Mouse (Mus musculus): Measurements from ENCODE around the gene Tgtp2.
"Not testable (repeated sequence)": the region's sequence is repeated elsewhere in the genome, so short reads cannot be mapped to it uniquely, and the experiment has no call there.

The Tgtp2 gene

GRCm38 (mm10) chr11:49063713-49064469 is at the start of gene Tgtp2:
TSS of gene Tgtp2 (minus strand) at chr11:49064206.
- DNase-seq (ENCODE audit: low read depth) = not testable (repeated sequence)

DNA sequence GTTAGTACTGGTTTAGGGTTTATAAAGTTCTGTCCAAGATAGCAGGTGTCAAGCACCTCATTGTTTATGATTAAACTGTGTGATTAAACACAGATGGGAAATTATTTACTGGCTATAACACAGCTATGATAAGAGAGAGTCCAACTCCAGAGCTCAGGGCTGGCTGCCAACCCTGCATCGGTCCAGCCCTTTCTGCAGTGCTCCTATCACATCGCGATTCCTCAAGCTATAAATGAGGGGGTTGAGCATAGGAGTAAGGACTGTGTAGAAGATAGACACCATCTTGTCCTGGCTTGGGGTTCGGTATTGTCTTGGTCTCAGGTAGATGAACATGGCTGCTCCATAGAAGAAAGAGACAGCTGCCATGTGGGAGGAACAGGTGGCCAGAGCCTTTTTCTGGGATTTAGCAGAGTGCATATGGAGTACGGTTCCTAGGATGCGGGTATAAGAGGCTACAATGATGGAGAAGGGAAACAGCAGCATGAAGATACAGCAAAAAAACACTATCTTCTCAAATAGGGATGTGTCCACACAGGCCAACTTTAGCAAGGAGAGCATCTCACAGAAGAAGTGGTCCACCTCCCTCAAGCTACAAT is 48.7 kb upstream of the Tgtp2 start:
- DNase-seq (ENCODE audit: low read depth) = no peak

DNA sequence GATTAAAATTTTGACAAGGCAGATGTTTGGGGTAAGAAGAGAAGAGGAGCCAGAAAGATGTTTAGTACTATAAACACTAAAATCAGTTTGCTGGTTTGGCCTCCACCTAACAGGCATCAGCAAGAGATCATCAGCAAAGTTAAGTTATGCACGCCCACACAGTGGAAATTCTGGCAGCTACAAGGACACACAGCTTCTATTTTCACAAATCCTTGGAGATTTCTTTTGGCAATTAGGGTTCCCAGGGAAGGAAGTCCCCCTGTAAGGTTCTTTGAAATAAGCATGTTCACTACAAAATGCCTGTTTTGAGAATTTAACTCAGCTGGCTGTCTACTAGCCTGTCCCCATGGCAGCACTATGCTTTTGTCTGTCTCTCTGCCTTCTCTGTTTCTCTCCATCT is 47.0 kb upstream of the Tgtp2 start:
- DNase-seq (ENCODE audit: low read depth) = no peak

GRCm38 (mm10) chr11:49108833-49109232 is 44.8 kb upstream of the Tgtp2 start:
- no peak for DNase-seq (ENCODE audit: low read depth)

DNA sequence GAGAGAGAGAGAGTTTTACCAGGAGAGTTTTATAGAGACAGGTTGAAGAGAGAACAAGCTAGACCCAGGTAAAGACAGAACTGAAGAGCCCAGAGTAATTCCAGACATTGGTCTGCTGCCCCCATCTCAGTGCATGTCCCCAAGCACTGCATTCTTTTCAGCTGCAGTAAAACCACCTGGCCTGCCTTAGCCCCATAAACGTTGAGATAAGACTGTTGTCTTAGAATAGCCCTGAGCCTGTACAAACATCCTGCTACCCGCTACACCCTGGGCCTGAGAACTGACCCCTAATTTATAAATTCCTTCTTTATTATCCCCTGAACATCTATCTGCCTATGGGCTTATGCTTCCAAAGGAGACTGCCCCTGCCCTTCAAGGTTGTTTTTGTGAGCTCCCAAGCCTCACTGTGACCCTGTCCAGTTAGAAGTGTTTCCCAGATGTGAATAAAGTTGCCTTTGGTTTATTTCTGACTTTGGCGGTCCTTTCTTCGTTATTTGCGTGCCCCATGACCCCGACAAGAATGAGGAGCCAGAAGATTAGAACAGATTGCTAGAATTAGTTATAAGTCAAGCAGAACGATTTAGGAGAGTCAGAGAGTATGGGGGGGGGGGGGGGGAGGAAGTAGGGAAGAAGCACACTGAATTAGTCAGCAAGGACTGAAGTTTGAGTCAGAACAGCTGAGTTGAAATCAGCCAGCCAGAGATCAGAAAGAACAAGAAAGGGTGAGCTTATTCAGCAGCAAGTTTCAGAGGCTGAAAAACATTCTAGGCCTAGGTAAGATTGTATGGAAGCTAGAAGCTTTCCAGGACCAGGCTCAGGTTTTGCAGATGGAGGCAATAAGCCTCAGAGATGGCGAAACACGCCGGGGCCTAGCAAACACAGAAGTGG is 43.9 kb upstream of the Tgtp2 start:
- no peak for DNase-seq (ENCODE audit: low read depth)

DNA sequence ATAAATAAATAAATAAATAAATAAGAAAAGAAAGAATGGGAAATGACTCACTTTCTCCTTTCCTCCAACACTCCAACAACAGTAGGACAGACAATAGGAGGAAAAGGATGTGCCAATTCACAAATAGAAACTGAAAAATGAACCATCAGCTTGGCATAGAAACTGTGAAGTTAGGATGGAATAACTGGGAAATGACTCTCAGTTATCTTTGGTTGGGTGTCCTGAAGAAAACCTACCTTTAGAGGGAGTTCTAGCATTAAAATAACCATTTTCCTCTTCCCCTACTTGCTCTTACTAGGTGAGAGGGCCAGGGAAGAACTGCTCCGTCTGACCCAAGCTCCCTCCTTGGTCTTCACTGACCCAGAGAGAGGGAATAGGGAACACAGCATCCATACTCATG is 41.7 kb upstream of the Tgtp2 start:
- no peak for DNase-seq (ENCODE audit: low read depth)

DNA sequence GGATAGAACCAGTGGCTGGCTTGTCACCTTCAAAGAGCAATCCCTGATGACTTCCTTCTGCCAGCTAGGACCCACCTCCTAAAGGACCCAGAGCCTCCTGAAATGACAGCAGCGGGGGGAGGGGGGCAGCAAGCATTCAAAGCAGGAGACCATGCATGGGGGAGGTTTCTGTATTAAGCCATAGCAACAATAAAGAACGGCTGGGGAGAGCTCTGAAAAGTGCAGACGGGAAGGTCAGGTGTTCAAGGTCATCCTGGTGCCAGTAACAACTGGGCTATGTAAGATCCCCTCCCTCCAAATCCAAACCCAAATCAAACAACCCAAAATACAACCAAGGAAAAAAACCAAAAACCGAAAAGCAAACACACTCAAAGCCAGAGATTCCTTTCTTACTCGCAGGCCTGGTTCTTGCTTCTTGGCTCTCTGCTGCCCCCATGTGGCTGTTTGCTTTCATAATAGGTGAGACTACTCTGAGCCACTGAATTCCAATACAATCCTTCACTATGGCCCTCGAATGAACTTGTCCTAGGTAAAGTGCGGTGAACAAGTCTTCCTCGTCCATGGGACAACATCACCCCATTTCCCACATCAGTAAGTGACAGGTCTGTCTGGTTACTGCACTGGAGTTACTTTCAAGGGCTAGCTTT is 39.2 kb upstream of the Tgtp2 start:
- peak; percentile 91 for DNase-seq (ENCODE audit: low read depth)

- DNase-seq (ENCODE audit: low read depth) = no peak
Observed at GRCm38 (mm10) chr11:49101500-49101899, 37.5 kb upstream of the Tgtp2 start.

DNA sequence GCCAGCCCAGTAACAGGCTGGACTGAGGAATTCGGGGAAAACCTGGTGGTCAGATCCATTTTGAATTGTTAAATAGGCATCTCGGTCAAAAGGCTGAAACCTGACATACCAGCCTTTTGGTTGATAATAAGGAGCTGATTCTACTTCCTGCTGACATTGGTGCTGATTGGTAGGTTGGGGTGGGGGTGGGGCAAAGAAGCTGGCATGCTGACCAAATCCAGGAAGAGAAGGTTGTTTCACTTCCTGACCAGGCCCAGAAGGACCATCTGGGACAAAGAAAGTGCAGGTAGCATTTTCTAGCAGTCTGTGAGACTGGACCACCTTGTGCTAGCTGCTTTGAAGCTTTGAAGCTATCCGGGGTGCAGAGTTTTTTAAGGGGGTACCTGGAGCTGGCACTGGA is 36.4 kb upstream of the Tgtp2 start:
- DNase-seq (ENCODE audit: low read depth) = no peak

GRCm38 (mm10) chr11:49095367-49095766 is 31.4 kb upstream of the Tgtp2 start:
- DNase-seq (ENCODE audit: low read depth) = no peak

DNA sequence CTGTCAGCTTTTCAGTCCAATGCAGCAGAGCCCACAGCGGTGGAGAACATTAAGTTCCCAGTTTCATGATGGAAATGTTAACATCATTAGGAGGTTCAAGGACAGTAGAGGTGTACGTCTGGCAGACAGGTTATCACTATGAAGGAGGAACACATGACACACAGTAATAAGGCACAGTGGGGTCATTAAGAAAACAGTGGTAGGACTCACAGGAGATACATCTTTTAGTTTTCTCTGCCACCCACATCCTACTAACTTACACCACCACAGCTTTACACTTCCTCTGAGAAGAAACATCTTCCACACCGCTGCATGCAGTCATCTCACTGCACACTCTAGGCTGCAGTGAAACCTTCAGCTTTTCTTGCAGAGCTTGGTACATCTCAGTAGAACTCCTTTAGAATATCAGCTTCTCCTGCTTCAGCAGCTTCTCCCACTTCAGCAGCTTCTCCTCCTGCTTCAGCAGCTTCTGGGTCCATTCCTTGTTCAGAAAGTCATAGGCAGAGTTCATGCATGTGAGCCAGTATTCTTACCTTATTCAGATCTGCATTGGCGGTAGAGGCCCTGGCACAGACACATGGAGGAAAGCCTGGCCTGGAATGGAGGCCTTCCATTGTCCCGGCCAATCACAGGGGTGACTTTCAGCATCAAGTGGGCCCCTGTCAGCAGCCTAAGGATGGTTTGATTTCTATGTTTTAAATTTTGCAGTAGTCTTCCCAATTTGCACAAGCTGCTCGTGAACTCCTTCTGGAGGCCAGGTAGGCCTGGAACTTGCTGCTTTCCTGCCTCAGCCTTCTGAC is 30.1 kb upstream of the Tgtp2 start:
- no peak for DNase-seq (ENCODE audit: low read depth)

DNA sequence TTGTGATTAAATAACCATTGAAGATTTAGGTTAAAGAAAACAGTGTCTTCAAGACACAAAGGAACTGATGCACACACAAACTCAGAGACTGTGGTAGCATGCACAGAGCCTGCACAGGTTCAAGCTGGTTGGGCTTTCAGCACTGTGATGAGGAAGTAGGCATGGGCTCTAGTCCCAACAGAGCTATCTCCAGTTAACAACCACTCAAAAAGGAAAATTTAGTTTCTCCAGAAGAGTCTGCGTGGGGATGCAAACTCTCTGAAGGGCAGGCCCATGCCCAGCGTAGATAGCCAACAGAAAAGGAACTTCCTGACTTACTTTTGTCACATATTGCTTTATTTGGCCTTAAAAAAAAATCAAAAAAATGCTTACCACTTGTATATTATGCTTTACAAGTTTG is 28.8 kb upstream of the Tgtp2 start:
- no peak for DNase-seq (ENCODE audit: low read depth)

- no peak for DNase-seq (ENCODE audit: low read depth)
Observed at GRCm38 (mm10) chr11:49092053-49092586, 28.1 kb upstream of the Tgtp2 start.

- DNase-seq (ENCODE audit: low read depth) = no peak
Observed at GRCm38 (mm10) chr11:49091171-49091570, 27.2 kb upstream of the Tgtp2 start.

- DNase-seq (ENCODE audit: low read depth) = no peak
Observed at GRCm38 (mm10) chr11:49090551-49090950, 26.5 kb upstream of the Tgtp2 start.

DNA sequence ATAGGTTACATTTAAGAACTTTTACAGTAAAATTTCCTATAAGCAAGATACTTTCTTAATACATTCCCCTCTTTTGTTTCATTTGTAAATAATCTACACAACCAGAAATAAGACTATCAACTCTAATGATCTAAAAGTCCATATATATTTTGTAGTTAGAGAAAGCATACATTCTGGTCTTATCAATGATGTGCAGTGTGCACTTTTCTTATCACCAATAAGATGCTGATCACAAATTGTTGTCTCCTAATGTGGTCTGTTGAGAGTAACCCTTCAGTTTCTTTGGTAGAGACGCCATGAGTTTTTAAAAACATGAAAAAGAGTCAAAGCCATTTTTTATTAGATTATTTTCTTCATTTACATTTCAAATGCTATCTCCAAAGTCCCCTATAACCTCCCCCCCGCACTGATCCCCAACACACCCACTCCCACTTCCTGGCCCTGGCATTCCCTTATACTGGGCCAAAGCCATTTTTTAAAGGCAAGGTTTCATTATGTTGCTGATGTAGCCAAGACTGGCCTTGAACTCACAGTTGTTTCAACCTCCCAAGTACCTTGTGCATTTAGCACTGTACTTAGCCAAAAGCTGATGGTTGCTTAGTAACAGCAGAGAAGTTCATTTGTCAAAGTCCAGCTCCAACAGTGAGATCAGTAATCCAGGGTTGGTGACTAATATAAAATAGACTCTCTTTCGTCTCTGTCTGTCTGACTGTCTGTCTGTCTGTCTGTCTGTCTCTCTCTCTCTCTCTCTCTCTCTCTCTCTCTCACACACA is 25.9 kb upstream of the Tgtp2 start:
- DNase-seq (ENCODE audit: low read depth) = no peak

DNA sequence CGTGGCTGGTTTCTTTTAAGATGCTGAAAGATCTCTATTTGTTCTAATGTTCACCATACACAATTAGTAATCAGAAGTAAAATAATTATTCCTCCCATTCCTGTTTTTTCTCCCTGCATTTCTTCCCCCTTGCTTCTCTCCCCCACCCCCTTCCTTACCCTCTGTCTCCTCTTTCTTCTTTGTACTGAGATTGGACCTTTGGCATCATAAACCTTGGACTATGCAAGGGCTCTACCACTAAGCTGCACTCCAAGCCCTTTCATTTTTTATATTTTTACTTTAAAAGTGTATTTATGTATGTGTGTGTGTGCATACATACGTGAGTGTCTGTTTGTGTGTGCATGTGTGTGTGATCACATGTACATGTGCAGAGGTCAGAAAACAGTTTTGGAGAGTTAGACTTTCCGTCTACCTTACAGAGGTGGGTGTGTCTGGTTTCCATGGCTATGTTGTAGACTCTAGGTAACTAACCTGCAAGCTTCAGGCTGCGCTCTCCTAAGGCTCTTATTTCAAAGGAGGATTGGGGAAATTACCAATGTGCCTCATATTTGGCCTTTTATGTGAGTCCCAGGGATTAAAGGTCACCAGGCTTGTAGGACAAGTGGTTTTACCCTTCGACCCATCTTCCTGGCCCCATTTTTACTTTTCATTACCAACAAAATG is 25.1 kb upstream of the Tgtp2 start:
- DNase-seq (ENCODE audit: low read depth) = no peak

- DNase-seq (ENCODE audit: low read depth) = no peak
Observed at GRCm38 (mm10) chr11:49087830-49088616, 24.0 kb upstream of the Tgtp2 start.

GRCm38 (mm10) chr11:49086858-49087361 is 22.9 kb upstream of the Tgtp2 start:
- DNase-seq (ENCODE audit: low read depth) = no peak
